Mouse (Mus musculus) left cerebral cortex, adult 9 months (tissue): ENCODE data around the gene Mark2.
A peak's percentile ranks its signal among the peaks of the same experiment; 100 is the strongest.

Experiments used
- DNase-seq, 2 experiments: peaks; one replicate each; pipeline ENCODE4 v3.0.0; 2022; ENCODE audit warnings: low spot score in 2 of 2

Gene Mark2

DNA sequence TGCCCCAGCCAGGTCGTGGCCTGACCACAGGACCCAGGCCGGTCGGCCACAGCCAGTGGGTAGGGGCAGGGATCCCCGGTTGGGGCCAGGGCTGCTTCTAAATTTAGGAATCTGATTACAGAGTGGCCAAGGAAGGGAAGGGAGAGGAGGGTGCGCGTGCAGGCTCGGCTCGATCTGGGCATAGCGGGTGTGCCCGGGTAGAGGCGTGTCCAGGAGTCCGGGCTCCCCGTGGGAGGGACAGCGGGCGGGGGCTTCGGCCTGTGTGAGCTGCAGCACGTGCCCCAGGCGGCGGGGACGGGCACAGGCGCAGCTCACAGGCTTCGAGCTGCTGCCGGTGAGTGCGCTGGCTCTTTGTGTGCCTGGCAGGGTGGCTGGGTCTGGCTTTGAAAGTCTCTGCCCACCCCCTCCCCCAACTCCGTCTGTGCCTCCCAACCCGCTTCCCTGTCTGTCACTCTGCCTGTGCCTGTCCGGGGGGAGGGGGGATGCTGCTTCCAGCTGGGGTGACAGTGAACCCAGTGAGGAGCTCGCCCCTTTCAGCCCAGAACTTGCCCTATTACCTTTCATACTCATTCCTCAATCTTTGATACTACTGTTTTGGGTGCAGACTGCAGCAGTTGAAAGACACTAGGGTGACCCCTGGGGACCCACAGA lies 74.4 kb downstream of the Mark2 start, which contains the start of gene Rcor2:
Gene Rcor2, plus strand, starts transcription at position 235 of the 651 bp plus-strand sequence.
- DNase-seq: no peak

DNA sequence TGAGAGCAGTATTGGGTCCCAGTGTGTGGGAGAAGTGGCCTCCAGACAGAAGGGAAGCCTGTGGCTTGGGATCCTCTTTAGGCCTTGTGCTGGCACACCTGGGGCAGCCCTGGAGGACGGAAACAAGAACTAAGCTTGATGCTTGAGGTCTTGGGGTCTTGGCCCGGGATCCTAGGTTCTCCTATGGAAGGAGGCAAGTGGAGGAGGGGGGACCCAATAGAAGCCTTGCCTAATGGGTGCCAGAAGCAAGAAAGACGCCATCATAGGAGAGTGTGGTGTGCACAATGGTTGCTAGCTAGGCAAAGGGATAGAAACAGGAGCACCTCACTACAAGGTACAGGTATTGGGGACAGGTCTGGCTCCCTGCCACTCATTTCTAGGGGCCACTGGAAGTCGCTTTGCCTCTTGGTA lies 75.2 kb downstream of the Mark2 start:
- DNase-seq: no peak

DNA sequence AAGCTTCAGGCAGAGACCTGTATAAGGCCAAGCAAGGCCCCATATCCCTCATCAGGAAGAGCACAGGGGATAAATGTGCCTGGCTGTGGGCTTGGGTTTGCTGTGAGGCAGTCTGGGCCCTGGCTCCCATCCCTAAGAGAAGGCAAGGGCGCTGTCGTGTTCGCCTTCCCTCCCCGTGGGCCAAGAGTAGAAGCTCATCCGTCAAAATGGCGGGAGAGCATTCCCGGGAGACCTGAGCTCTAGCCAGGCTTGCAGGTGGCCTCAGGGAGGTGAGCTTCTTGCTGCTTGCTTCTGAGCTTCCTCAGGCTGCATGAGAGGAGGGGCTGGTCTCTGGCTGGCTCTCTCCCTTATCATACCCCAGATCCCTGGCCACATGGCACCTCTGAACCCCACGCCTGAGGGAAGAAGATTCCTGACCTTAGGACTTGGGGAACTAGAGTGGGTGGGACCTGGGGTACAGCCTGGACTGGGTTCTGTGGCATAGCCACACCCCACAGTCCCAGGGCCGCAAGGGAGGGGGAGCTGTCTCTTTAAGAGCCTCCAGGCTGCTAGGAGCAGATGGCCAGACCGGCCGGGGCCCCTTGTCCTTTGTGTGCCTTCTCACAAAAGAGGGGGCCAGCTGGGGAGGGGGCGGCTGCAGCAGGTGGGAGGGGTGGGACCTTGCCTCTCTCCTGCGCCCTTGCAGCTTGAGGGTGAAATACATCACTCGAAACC lies 76.0 kb downstream of the Mark2 start:
- no peak for DNase-seq

DNA sequence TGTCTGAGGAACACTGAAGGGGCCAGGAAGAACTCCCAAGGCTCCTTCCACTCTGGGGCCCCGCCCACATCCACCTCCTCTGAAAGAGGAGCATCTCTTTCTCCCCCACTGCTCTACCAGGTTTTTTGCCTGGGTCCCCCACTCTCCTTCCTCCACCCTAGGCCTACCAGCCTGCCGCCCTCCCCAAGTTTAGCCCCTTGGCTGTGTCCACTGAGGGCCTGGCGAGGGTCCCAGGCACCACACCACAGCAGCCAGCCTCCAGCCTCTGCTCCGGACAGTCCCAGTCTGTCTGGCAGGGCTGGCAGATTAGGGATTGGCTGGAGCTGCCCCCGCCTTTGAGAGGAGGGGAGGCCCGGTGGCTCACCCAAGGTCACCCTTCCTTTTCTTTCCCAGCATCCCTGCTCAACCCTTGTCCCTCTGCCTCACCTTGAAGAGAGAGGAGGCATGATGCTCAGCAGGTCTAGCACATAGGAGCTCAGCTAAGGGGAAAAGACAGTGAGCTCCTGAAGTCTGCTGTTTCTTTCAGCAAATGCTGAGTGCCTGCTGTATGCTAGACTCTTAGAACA lies 76.8 kb downstream of the Mark2 start:
- no peak for DNase-seq

DNA sequence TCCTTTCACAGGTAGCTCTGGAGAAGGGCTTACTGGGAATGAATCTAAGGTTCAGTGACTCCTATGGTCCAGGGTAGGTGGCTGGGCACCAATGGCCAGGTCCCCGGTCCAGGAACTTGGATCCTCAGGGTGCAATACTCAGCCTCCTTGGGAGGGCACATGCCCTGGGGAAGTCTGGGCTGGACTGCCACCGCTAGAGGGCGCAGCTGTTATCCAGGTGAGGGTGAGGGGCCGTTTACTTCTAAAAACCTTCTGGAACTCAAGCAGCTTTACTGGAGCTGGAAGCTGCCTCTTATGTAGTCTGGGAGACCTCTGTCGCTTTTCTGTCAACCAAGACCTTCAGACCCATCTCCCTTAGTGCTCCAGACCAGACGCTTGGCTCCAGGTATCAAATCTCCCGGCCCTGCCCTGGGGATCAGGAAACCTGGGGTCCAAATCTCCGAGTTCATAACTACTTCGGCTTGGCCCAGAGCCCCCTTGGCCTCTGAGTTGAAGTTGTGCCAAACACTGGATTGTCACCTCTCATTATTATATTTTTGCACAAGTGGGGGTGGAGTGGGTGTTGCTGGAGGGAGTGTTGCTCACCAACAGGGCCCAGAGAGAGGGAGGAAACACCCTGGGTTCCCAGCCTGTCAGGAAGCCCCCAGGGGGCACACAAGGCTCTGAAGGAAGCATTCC lies 77.4 kb downstream of the Mark2 start:
- DNase-seq: peak in 1 of 2 experiments; percentile 83

DNA sequence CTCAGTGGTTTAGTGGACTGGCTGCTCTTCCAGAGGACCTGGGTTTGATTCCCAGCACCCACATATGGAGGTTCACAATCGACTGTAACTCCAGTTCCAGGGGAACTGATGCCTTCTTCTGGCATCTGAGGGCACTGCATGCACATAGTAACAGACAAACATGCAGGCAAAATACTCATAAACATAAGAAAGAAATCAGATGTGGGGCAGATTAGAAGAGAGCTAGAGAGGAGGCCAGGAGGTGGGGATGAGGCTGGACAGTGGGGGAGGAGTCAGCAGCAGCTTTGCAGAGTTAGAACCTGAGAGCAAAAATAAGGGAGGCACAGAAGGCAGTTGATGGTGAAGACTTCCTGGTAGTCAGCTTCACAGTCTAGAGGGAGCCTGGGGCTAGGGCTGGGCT lies 79.1 kb downstream of the Mark2 start:
- DNase-seq: no peak

DNA sequence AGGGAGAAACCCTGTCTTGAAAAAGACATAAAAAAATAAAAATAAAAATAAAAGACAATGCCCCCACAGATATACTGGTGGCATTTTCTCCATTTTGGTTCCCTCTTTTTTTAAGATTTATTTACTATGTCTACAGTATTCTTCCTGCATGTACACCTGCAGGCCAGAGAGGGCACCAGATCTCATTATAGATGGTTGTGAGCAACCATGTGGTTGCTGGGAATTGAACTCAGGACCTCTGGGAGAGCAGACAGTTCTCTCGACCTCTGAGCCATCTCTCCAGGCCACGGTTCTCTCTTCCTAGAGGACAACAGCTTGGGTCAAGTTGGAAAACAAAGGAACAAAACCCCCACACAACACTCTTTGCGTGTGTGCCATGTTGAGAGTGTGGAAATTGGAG lies 79.7 kb downstream of the Mark2 start:
- DNase-seq: no peak

DNA sequence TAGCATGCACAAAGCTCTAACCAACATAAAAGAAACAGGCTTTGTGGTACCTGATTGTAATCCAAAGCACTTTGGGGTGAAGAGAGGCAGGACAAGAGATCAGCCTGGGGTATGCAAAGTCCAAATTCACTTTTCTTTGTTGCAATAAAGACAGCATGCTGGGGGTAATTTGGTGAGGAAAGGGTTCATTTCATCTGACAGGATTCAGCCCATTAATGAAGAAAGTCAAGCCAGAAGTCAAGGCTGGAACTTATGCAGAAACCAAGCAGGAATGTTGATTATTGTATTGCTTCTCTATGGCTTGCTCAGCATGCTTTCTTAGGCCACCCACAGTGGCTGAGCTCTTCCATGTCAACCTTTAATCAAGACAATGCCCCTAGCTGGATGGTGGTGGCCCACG lies 80.2 kb downstream of the Mark2 start:
- DNase-seq: no peak

DNA sequence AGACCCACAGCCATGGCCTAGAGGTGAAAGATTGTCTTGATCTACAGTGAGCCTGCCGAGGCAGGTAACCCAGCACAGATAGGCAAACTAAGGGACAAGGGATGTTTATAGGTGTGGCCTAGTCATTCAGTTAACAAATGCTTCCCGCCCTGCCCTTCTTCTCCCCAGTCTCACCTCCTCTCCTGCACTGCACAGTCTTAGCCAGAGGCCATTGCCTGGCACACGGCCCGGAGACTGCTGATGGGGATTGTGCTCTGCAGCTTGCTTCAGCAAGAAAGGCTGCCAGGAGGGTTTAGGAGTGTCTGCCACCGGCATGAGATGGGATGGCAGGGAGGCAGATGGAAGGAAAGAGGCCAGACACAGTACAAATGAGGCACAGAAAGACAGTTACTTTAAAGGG lies 83.8 kb downstream of the Mark2 start:
- DNase-seq: no peak

DNA sequence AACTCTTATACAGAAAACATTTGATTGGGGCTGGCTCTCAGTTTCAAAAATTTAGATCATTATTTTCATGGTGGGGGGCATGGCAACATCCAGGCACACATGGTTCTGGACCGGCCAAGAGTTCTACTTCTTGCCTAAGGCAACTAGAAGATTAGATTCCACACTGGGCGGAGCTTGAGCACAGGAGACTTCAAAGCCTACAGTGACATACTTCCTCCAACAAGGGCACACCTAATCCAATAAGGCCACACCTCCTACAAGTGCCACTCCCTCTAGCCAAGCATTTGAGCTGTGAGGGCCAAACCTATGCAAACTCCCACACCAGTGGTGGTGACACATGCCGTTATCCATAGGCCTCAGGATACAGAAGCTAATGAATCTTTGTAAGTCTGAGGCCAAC lies 95.6 kb downstream of the Mark2 start:
- no peak for DNase-seq

DNA sequence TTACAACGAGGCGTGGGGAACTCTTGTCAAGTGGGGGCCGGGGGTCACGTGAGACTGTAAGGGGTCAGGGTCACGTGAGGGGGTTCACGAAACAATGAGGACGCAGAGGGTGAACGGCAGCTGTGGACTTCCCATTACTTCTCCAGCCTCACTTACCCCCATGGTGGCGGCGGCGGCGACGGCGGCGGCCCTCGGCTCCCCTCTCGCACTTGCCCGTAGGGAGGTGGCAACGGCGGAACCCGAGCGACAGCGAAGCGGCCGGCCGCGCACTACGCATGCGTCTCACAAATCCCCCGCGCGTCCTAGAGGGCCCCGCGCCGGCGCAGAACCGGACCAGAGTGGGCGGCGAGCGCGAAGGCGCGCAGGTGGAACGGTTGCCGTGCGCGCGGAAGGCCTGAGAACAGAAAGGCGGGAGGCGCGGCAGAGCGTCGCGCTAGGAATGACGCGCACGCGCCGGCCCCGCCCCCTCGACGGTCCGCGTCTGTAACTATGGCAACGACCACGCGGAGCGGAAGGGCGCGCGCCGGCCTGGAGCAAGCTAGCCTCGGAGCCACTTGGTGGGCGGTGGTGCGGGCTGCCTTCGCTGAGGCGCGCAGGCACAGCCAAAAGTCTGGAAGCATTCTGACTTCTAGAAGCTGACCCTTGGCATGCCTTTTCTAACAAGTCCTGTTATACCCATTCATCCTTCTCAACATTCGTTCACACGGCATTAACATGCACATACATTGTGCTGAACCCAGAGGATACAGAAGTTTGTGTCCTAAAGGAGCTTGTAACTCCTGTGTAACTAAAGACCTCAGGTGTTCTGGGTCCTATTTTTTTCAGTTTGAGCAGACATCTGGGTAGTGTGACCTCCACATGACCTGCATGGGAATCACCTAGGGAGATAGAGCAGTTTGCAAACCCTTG lies 100.6 kb downstream of the Mark2 start, which contains the start of gene Naa40:
Gene Naa40, minus strand, starts transcription at position 402 of the 909 bp plus-strand sequence.
- DNase-seq: peak; percentile 84 to 92

DNA sequence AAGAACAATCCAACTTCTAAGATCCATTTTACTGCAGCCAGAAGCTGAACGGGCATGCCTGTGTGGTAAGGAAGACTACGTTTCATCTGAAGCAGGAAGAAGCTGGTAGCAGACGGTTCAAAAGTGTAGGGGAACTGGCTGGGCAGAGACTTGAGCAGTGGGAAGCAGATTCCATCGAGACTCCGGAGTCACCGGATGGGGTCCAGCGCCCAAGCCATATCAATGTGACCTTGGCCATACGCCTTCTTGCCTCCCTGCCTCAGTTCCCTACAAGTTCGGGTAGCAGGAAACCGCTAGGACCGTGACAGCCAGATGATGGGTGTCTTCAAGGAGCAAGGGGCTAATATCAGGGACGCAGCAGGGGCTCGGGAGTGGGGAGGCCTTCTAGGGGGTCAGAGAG lies 101.4 kb downstream of the Mark2 start:
- no peak for DNase-seq

DNA sequence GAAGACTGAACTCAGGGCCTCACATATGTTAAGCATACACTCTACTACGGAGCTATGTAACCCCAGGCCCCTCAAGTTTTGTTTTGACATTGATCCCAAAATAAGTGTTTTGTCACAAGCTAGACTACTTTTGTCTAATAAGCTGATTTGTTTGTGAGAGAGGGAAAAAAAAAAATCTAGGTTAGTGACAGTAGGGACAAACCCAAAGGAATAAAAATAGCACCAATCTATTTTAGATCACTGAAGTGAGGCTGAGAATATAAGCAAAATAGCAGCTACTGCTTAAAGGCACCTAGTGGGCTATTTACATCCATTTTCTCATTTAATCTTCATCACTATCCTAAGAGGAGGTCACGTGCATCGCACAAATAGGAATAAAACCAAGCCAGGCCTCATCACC lies 102.1 kb downstream of the Mark2 start:
- no peak for DNase-seq

DNA sequence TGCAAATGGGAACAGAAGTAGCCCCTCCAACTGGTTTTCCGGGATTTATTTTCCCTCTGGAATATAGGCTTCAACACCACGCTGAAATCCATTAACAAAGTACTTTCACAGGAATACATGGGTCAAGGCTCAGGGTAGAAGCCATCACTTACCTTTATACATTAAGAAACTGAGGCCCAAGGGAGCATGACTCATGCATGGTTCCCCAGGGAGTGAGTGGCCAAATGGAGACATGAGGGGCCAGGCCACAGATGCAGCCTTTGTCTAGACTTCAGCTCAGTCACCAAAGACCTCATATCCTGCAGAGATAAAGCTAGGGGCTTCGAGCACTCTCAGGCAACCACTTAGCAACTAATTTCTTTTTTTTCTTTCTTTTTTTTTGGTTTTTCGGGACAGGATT lies 104.9 kb downstream of the Mark2 start:
- no peak for DNase-seq

DNA sequence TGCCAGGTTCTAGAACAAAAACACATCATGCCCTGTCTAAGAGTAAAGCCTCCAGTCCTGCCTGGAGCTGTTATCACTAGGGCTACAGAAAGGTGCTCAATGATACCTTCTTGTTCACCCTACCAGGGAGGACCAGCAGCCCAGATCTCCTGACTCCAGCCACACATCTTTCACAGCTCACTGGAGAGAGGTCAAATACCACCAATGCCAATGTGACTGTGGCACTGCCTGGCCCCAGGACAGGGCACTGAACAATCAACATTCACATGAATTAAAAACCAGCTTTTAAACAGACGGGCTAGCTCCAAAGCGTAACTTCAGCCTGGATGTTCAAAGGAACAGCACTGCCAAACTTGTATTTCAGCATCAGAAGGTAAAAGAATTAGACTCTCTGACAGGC lies 105.6 kb downstream of the Mark2 start:
- DNase-seq: no peak

DNA sequence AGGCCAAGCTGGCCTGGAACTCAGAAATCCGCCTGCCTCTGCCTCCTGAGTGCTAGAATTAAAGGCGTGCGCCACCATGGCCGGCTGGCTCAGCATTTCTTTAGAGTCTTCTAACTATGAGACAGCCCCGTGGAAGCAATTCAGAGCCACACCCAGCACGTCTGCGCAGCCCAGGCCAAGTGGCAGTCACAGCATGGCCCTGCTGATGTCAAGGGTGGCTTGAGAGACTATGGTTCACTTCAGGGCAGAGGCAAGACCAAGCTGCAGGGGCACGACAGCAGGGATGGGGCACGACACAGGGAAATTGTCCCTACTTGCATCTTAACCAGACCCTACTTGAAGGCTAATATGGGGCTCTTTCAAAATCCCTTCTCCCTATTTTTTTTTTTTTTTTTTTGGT lies 106.2 kb downstream of the Mark2 start:
- no peak for DNase-seq

DNA sequence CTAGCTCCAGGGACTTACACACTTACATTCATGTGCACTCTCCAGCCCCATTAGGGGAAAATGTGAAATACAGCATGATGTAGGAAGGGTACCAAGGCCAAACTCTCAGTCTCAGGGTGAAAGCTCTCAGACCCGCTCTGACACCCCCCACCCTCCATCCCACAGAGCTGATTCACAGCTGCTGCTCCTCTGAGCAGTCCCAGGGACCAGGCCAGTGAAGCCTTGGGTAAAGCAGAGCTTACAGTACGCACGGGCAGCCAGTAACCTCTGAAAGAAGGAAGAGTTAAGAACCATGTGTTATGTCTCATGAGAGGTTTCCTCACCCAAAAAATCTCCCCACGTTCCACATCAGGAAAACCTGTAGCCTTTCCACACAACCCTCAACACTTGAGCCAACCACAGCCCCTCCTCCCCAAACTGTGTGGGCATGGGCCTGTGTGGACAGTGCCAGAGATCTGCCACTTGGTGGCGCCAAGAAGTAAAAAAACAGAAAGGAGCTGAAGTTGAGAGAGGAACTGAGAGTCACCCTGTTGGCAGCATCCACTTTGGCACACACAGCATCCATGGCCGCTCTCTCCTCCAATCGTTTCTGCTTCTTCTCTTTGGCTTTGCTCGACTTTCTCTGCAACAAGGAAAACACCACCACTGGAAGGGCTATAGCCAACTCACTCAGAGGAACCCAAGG lies 107.0 kb downstream of the Mark2 start:
- peak; percentile 55 to 89 for DNase-seq

DNA sequence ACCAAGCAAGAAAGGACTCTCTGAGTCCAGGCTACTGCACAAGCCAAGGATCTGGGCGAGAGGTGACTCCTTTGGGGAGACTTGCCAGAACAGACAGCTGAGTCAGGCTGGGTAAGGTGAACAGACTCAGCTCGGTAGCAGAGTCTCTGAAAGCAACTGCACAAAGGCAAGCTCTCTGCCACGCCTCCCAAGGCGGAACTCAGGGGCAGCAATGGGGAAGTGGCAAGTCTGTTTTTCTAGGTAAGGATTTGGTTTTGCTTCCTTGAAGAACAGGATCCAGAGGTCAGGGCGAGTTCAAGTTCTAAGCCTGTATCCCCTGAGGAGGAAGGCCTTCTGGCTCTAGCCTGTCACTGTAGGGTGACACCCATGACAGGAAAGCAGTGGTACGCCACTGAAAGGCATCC lies 115.1 kb downstream of the Mark2 start:
- DNase-seq: no peak
